Mouse (Mus musculus) subcutaneous adipose tissue, adult 2 months (tissue): ENCODE results near the gene Itgb1bp1. TPM values are rescaled to one million over a fixed set of nuclear protein-coding genes. Genes with fewer than 3 reads are reported as not detected.

Source experiments
- polyA plus RNA-seq: library from polyadenylated mRNA; depleted of rRNA; stranded (reverse); fragments of >200 nt; gene quantifications from 2 replicates; pipeline ENCODE4 v1.2.3, GENCODE M21; 2012; ENCODE audit warnings: low replicate concordance; rRNA removed

The Itgb1bp1 gene
- 32.5 and 74.8 TPM in 2 replicates for polyA plus RNA-seq

GRCm38 (mm10) chr12:21286243-21286622 lies at the start of gene Itgb1bp1:
Gene Itgb1bp1, minus strand, starts transcription at chr12:21286284.

DNA sequence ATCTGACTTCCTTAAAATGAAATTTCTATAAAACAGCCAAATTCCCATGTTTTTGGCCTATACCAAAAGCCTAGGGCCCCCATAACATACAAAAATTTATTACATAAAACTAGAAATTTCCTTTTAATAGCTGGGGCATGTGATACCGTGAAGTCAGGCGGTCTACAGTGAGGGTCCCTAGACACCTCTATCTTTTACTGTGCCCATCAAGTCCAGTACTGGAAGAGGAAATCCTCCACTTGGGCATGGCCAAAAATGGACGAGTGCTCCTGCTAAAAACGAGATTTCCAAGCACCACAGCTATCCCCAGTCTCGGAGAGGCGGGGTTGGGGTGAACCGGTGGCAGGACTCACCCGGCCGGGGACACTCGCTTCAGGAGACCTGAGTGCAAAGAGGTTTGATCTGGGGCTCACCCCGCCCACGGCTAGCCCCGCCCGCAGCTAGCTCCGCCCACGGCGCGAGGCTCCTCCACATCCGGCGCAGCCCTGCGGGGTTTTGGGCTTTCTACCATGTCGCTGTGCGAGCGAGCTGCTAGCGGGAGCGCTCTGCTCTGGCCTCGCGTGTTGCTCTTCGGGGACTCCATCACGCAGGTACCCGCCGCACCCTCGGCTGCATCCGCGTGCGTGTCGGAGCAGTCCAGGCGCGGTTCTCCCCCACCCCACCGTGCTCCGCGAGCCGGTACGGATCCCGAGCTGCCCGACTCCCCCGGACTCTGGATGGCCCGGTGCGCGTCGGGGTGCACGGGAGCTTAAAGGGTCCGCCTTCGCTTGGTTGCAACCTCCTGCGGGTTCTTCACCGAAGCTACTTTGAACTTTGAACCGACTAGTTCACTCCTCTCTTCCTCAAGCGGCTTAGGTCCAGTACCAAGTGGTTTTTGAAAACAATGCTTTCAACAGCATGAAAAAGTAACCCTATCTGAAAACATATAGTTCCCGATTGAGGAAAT lies 30.1 kb upstream of the Itgb1bp1 start, which contains the start of gene Iah1:
TSS of gene Iah1 (plus strand) at position 467 of the 946 bp plus-strand sequence.

DNA sequence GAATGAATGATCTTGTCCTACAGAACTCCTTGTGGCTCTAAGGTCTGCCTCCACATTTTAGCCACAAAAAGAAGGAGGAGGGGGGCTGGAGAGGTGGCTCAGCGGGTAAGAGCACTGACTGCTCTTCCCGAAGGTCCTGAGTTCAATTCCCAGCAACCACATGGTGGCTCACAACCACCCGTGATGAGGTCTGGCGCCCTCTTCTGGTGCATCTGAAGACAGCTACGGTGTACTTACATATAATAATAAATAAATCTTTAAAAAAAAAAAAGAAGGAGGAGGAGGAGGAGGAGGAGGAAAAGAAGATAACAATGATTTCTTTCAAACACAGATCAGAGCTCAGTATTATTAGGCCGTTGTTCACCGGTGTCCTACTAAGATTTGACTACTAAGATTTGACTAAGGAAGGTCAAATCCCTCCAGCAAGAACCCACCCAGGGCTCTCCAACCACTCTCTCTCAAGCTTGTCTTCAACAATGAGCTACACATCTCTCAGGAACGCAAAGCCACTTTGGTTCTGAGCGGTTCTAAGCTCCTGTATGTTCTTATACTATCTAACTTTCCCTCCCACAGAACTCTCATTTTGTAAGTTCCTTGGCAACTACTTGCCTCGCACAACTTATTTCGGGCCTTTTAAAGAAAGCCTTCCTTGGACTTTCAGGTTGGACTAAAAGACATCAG lies 1.2 kb downstream of the Itgb1bp1 start, which contains the start of gene Cpsf3:
TSS of gene Cpsf3 (plus strand) at position 631 of the 681 bp plus-strand sequence.

Other genes with a start within 250 kb of the Itgb1bp1 start
- 47.6 and 49.6 TPM in 2 replicates for gene Cpsf3, start 893 bp downstream of the Itgb1bp1 start, polyA plus RNA-seq
- gene Iah1, start 30.1 kb upstream of the Itgb1bp1 start, polyA plus RNA-seq: 121 and 147 TPM in 2 replicates
- gene Adam17, start 87.3 kb upstream of the Itgb1bp1 start, polyA plus RNA-seq: 33.4 and 42.8 TPM in 2 replicates
- gene Ywhaq, start 131.4 kb upstream of the Itgb1bp1 start, polyA plus RNA-seq: 137 and 141 TPM in 2 replicates